Mouse (Mus musculus) ES-Bruce4 (cell line): ENCODE measurements around the gene Camta1. TPM values are rescaled to one million over a fixed set of nuclear protein-coding genes. Genes with fewer than 3 reads are reported as not detected.
A peak's percentile ranks its signal among the peaks of the same experiment; 100 is the strongest.

Experiments used
- H3K27ac ChIP-seq: 2 replicates; pipeline ENCODE4 v1.5.1; 2012; ENCODE audit warnings: low read length, inconsistent platforms; ENCODE audit not compliant: insufficient read depth
- H3K27me3 ChIP-seq: 2 replicates; pipeline ENCODE4 v1.6.1; 2012; ENCODE audit warnings: mild to moderate bottlenecking, low read length, inconsistent platforms; ENCODE audit not compliant: control insufficient read depth, poor library complexity, insufficient read depth, severe bottlenecking
- H3K36me3 ChIP-seq: 2 replicates; pipeline ENCODE4 v1.6.1; 2012; ENCODE audit warnings: inconsistent platforms, mild to moderate bottlenecking, low read length, moderate library complexity; ENCODE audit not compliant: control insufficient read depth, poor library complexity, insufficient read depth, severe bottlenecking
- H3K4me1 ChIP-seq: one replicate; pipeline ENCODE4 v1.8.1; 2011; ENCODE audit warnings: low read length; ENCODE audit not compliant: control insufficient read depth, insufficient read depth
- H3K4me3 ChIP-seq: 2 replicates; pipeline ENCODE4 v1.5.1; 2011; ENCODE audit warnings: low read depth, mild to moderate bottlenecking, low read length
- H3K9ac ChIP-seq: 2 replicates; pipeline ENCODE4 v1.6.1; 2012; ENCODE audit warnings: low read depth, mild to moderate bottlenecking, inconsistent platforms; ENCODE audit not compliant: poor library complexity, severe bottlenecking
- H3K9me3 ChIP-seq: replicated peaks from 2 replicates; pipeline ENCODE4 v1.6.1; 2012; ENCODE audit warnings: mild to moderate bottlenecking, low read length, inconsistent platforms; ENCODE audit not compliant: control insufficient read depth, poor library complexity, insufficient read depth, severe bottlenecking
- CTCF ChIP-seq: IDR thresholded peaks from one replicate; pipeline ENCODE4 v1.8.1; 2011; ENCODE audit warnings: low read depth, low read length
- EP300 ChIP-seq: IDR thresholded peaks from 2 replicates; pipeline ENCODE4 v1.6.1; 2011; ENCODE audit warnings: low read depth, low read length; ENCODE audit not compliant: insufficient read depth
- POLR2A ChIP-seq: IDR thresholded peaks from one replicate; pipeline ENCODE4 v1.8.1; 2011; ENCODE audit warnings: low read length; ENCODE audit not compliant: insufficient read depth
- polyA plus RNA-seq: library from polyadenylated mRNA; stranded (reverse); fragments of >200 nt; gene quantifications from 2 replicates; pipeline ENCODE4 v1.2.4, GENCODE M21; 2011; ENCODE audit warnings: low read depth; ENCODE audit not compliant: missing spikeins, insufficient read depth, insufficient read length

Gene Camta1
- polyA plus RNA-seq, result 85.3 and 99.3 TPM in 2 replicates

GRCm38 (mm10) chr4:151861806-151862739 is at the start of gene Camta1:
Gene Camta1 (minus strand): TSS chr4:151861876.
- peak within 1 kb of the TSS; percentile 88 for H3K4me3 ChIP-seq

GRCm38 (mm10) chr4:151908809-151909208 is 47.1 kb upstream of the Camta1 start:
- H3K27ac ChIP-seq, result no peak overlapping the region
- H3K4me3 ChIP-seq, result no peak overlapping the region
- H3K27me3 ChIP-seq, result no peaks in the 10 kb centered on the region
- TF ChIP-seq POLR2A (no peak), CTCF (no peak), EP300 (no peak)
- no peak overlapping the region for H3K9ac ChIP-seq
- no peaks in the 10 kb centered on the region for H3K4me1 ChIP-seq
- no peaks in the 10 kb centered on the region for H3K36me3 ChIP-seq
- no peaks in the 10 kb centered on the region for H3K9me3 ChIP-seq

More at GRCm38 (mm10) chr4:151861806-151862739, at the start of gene Camta1:
- no peaks in the 10 kb centered on the region for H3K27me3 ChIP-seq
- H3K9ac ChIP-seq, result peak within 1 kb of the TSS; percentile 92
- H3K4me1 ChIP-seq, result peaks cover 2% of the 10 kb centered on the region
- no peaks in the 10 kb centered on the region for H3K9me3 ChIP-seq
- H3K27ac ChIP-seq, result peak within 1 kb of the TSS; percentile 72
- no peaks in the 10 kb centered on the region; the same call in 1 of the 2 replicates for H3K36me3 ChIP-seq
- TF ChIP-seq POLR2A (peak; percentile 79), CTCF (no peak), EP300 (0 out of 2 replicates have a peak, but pooled peaks have one; percentile 11)

GRCm38 (mm10) chr4:151907577-151908343 is 46.1 kb upstream of the Camta1 start:
- no peak overlapping the region for H3K9ac ChIP-seq
- H3K27ac ChIP-seq, result no peak overlapping the region
- TF ChIP-seq POLR2A (no peak), CTCF (no peak), EP300 (no peak)
- peaks cover 2% of the 10 kb centered on the region for H3K4me1 ChIP-seq
- no peak overlapping the region for H3K4me3 ChIP-seq
- no peaks in the 10 kb centered on the region for H3K9me3 ChIP-seq
- H3K27me3 ChIP-seq, result no peaks in the 10 kb centered on the region
- no peaks in the 10 kb centered on the region for H3K36me3 ChIP-seq

- H3K27me3 ChIP-seq, result no peaks in the 10 kb centered on the region
- no peak overlapping the region for H3K4me3 ChIP-seq
- no peak for TF ChIP-seq POLR2A
- TF ChIP-seq CTCF, result no peak
- no peak for TF ChIP-seq EP300
- no peak overlapping the region for H3K27ac ChIP-seq
- peaks cover 4% of the 10 kb centered on the region for H3K4me1 ChIP-seq
- H3K9ac ChIP-seq, result no peak overlapping the region
- H3K36me3 ChIP-seq, result no peaks in the 10 kb centered on the region
- no peaks in the 10 kb centered on the region for H3K9me3 ChIP-seq
Observed at GRCm38 (mm10) chr4:151905621-151906020, 43.9 kb upstream of the Camta1 start.

- Histone ChIP-seq H3K4me3 (no peak overlapping the region), H3K36me3 (no peaks in the 10 kb centered on the region), H3K27me3 (no peaks in the 10 kb centered on the region), H3K4me1 (peaks cover 4% of the 10 kb centered on the region), H3K9me3 (no peaks in the 10 kb centered on the region), H3K9ac (no peak overlapping the region), H3K27ac (no peak overlapping the region)
- TF ChIP-seq POLR2A (no peak), CTCF (no peak), EP300 (no peak)
Observed at GRCm38 (mm10) chr4:151904098-151904497, 42.4 kb upstream of the Camta1 start.
